Mouse (Mus musculus) liver, embryonic 15.5 days (tissue): ENCODE measurements around the gene C1ql2. TPM values are rescaled to one million over a fixed set of nuclear protein-coding genes. Genes with fewer than 3 reads are reported as not detected.

Experiments
- ATAC-seq: fragments of 200-750 bp; cut with Nextera tagmentation; 2 replicates; pipeline ENCODE4 v1.8.0; 2017; ENCODE audit warnings: moderate number of reproducible peaks, mild to moderate bottlenecking, moderate library complexity; ENCODE audit not compliant: insufficient read depth
- H3K27ac ChIP-seq: fragments of 300-500 bp; sonication (generic); replicated peaks from 2 replicates; pipeline ENCODE4 v1.5.1; 2015; ENCODE audit warnings: mild to moderate bottlenecking, inconsistent platforms
- H3K27me3 ChIP-seq: fragments of 300-500 bp; sonication (generic); 2 replicates; pipeline ENCODE4 v1.6.1; 2015; ENCODE audit warnings: mild to moderate bottlenecking, inconsistent platforms
- H3K36me3 ChIP-seq: fragments of 300-500 bp; sonication (generic); replicated peaks from 2 replicates; pipeline ENCODE4 v1.6.1; 2015; ENCODE audit warnings: moderate library complexity, mild to moderate bottlenecking, inconsistent platforms
- H3K4me1 ChIP-seq: fragments of 300-500 bp; sonication (generic); replicated peaks from 2 replicates; pipeline ENCODE4 v1.6.1; 2015; ENCODE audit warnings: inconsistent platforms
- H3K4me2 ChIP-seq: fragments of 300-500 bp; sonication (generic); 2 replicates; pipeline ENCODE4 v1.6.1; 2015; ENCODE audit warnings: moderate library complexity, mild to moderate bottlenecking, inconsistent platforms
- H3K4me3 ChIP-seq: fragments of 300-500 bp; sonication (generic); replicated peaks from 2 replicates; pipeline ENCODE4 v1.5.1; 2015; ENCODE audit warnings: mild to moderate bottlenecking, inconsistent platforms
- H3K9ac ChIP-seq: fragments of 300-500 bp; sonication (generic); 2 replicates; pipeline ENCODE4 v1.6.1; 2015; ENCODE audit warnings: moderate library complexity, mild to moderate bottlenecking, inconsistent platforms
- H3K9me3 ChIP-seq: fragments of 300-500 bp; sonication (generic); replicated peaks from 2 replicates; pipeline ENCODE4 v1.6.1; 2016; ENCODE audit warnings: inconsistent platforms
- WGBS: fragments of 180-500 bp; shearing (Covaris S2); methylation state at CpG from one replicate; pipeline ENCODE4 v1.1.7; 2015; ENCODE audit warnings: mixed read lengths; ENCODE audit not compliant: insufficient replicate concordance; 5-methylcytosine and 5-hydroxymethylcytosine counted together
- polyA plus RNA-seq: library from polyadenylated mRNA; unstranded; fragments of >200 nt; fragmentation: Nextera tagmentation; extraction: Ambion mirVana; gene quantifications from 2 replicates; pipeline ENCODE4 v1.2.1, GENCODE M21; 2015

The C1ql2 gene
- not detected in 2 replicates for polyA plus RNA-seq

DNA sequence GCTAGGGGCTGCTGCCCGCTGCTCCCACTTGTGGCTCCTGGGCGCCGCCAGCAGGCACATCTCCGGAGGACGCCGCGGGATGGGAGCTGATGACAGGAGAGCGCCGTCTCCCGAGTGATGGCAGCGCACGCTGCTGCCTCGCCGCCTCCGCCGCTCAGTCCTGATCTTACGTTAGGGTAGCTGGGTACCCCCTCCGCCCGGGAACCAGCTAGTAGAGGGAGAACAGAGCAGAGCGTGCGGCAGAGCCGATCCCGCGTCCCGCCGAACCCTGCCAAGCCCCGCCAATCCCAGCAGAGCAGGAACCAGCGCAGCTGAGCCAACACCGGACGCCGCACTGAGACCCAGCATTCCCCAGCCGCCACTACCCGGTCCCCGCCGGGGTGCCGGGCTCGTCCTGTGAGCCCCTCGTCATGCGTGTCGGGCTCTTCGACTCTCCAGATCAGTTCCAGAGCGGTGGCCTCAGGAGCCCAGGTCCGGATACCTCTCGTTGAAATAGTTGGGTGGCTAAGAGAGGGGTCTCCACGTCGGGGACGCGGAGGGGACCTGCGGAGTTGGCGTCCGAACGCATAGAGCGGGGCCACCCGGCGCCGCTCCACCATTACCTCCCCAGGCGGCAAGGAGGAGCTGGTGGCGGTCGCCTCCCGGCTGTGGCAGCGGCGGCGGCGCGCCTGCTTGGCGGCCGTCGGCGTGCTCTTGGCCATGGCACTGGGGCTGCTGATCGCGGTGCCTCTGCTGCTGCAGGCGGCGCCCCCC lies at the start of gene C1ql2:
C1ql2 (plus strand) TSS at position 164 of the 753 bp plus-strand sequence.
- H3K4me2 ChIP-seq: no peak within 1 kb of the TSS
- H3K9me3 ChIP-seq: no peaks in the 10 kb centered on the region
- no peak within 1 kb of the TSS for H3K9ac ChIP-seq
- no peak within 1 kb of the TSS for H3K27ac ChIP-seq
- no peaks in the 10 kb centered on the region for H3K36me3 ChIP-seq
- no peak within 1 kb of the TSS for H3K4me3 ChIP-seq
- no peak for ATAC-seq
- no peaks in the 10 kb centered on the region for H3K4me1 ChIP-seq
- WGBS: 1% methylated on average over 72 of the region's 73 CpGs
- peaks cover 95% of the 10 kb centered on the region for H3K27me3 ChIP-seq

DNA sequence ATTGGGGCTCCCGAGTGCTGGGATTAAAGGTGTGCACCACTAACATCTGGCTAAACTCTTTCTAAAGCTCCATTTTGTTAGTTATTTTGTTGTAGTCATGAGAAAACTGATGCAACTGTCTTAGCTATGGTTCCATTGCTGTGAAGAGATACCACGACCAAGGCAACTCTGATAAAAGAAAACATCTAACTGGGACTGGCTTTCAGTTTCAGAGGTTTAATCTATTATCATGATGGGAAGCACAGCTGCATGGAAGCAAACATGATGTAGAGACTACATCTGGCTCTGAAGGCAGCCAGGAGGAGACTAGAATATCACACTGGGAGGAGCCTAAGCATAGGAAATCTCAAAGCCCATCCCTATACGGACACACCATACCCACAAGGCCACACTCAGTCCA lies 48.7 kb upstream of the C1ql2 start:
- Histone ChIP-seq H3K4me2 (no peak overlapping the region), H3K4me3 (no peak overlapping the region), H3K36me3 (no peaks in the 10 kb centered on the region), H3K4me1 (no peaks in the 10 kb centered on the region), H3K27me3 (peaks cover 19% of the 10 kb centered on the region), H3K9ac (no peak overlapping the region), H3K27ac (no peak overlapping the region), H3K9me3 (no peaks in the 10 kb centered on the region)
- ATAC-seq: no peak
- 61% methylated on average over 3 of the region's 3 CpGs for WGBS

DNA sequence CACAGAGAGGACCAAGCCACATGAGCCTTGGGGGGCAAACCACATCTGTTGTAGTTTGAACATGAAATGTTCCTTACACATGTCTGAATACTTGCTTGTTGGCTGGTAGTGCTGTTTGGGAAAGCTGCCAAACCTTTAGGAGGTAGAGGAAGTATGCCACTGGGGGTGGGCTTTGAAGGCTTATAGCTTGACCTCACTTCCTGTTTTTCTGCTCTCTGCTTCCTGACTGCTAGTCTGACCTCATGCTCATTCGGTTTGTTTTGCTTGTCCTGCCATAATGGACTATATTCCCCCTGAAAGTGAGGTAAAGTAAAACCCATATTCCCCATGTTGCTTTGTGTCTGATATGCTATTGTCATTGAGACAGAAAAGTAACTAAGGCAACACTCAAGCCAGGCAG lies 46.6 kb upstream of the C1ql2 start:
- H3K36me3 ChIP-seq: no peaks in the 10 kb centered on the region
- no peak overlapping the region for H3K27ac ChIP-seq
- H3K9ac ChIP-seq: no peak overlapping the region
- WGBS: 14% methylated on average over 1 of the region's 1 CpGs
- no peak for ATAC-seq
- H3K4me2 ChIP-seq: no peak overlapping the region
- no peaks in the 10 kb centered on the region for H3K4me1 ChIP-seq
- no peak overlapping the region for H3K4me3 ChIP-seq
- H3K9me3 ChIP-seq: no peaks in the 10 kb centered on the region
- H3K27me3 ChIP-seq: peaks cover 3% of the 10 kb centered on the region; the same call in 1 of the 2 replicates

DNA sequence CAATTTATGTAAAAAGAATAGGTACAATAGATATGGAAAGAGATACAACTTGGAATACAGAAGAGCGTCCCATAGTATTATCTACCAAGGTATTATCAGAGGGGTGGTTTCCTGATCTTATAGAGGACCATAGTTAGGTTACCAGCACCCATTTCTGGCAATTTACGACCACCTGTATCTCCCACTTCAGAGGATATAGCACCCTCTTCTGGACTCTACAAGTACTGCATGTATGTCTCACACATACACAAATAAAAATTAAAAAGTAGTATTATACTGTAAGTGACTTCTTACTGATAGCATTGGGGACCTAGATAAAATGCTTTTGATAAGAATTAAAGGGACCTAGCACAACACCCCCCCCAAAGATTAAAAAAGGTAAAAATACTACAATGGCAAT lies 43.4 kb upstream of the C1ql2 start:
- no peak overlapping the region for H3K9ac ChIP-seq
- H3K36me3 ChIP-seq: no peaks in the 10 kb centered on the region
- WGBS: 80% methylated on average over 2 of the region's 2 CpGs
- no peak overlapping the region for H3K4me2 ChIP-seq
- no peaks in the 10 kb centered on the region for H3K4me1 ChIP-seq
- H3K27me3 ChIP-seq: no peaks in the 10 kb centered on the region
- no peaks in the 10 kb centered on the region for H3K9me3 ChIP-seq
- no peak for ATAC-seq
- H3K27ac ChIP-seq: no peak overlapping the region
- no peak overlapping the region for H3K4me3 ChIP-seq

DNA sequence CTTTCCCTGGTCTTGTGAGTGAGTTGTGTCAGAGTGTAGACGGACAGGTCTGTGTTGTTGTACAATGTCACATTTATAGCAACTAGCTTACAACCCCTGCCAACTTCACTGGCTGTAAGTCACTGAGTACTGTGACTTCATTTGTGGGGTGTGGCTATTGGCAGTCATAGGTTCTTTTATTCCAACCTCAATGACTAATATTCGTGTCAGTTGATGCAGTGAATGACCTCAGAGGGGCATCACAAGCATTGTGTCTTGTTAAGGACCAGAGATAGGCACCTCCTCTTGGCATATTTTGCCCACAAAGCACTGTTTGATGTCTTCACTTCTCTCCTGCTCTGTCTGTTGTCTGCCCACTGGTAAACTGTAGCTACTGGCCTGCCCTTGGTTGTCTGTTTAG lies 34.6 kb upstream of the C1ql2 start:
- Histone ChIP-seq H3K4me3 (no peak overlapping the region), H3K9me3 (no peaks in the 10 kb centered on the region), H3K27me3 (no peaks in the 10 kb centered on the region), H3K4me1 (no peaks in the 10 kb centered on the region), H3K4me2 (no peak overlapping the region), H3K36me3 (no peaks in the 10 kb centered on the region), H3K9ac (no peak overlapping the region), H3K27ac (no peak overlapping the region)
- no peak for ATAC-seq
- 48% methylated on average over 2 of the region's 2 CpGs for WGBS

DNA sequence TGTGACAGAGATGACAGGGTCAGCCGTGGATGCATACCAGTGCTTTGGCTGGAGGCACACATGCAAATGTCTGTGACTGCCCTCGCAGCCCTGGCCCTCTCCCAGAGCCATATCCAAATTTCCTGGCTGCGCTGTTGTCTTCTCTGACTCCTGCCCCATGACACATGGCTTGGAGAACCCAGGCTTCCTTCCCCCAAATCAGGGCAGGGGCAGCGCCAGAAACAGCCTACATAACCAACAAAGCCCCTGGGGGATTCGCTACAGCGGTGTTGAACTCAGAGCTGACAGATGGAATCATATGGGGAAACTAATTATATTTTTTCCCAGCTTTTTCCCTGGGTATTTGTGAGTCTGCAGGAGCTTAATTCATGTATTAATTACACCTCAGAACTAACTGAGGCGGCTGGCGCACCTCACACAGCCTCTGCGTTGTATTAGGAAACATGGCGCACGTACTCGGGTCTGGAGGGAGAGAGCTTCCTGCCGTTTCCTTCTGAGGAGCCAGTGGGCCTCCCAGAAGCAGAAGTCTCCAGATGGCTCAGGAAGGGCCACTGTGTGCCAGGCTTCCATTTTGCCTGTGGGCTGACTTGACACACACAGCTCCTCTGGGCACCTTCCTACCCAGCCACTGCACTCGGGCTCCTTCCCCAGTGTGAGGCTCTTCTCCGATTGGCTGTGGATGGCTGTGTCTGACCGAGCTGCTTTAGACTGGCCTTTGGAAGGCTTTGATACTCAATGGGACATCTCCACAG lies 18.9 kb upstream of the C1ql2 start:
- ATAC-seq: no peak
- H3K9ac ChIP-seq: no peak overlapping the region
- H3K36me3 ChIP-seq: no peaks in the 10 kb centered on the region
- 68% methylated on average over 16 of the region's 16 CpGs for WGBS
- no peak overlapping the region for H3K27ac ChIP-seq
- no peaks in the 10 kb centered on the region for H3K4me1 ChIP-seq
- no peak overlapping the region for H3K4me2 ChIP-seq
- H3K27me3 ChIP-seq: no peaks in the 10 kb centered on the region; the same call in 1 of the 2 replicates
- no peak overlapping the region for H3K4me3 ChIP-seq
- no peaks in the 10 kb centered on the region for H3K9me3 ChIP-seq

DNA sequence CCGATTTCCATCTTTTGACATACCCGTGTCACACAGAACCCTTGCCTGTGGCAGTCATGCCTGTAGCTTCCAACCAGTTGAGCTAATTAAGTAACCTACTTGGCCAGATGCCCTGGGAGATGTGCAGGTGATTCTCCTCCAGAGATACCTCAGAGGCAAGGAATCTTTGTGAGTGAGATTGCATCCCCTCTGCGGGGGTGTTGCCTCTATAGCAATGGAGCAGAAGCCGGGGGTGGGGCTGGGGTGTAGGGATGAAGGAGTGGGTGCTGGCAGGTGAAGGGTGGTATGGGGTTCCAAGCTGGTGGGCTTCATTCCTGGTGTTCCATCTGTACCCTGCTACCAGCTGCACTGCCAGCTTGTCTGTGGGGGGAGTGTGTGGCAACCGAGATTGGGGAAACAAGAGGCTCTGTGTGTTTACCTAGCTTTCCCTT lies 17.2 kb upstream of the C1ql2 start:
- no peak overlapping the region for H3K4me3 ChIP-seq
- WGBS: 72% methylated on average over 5 of the region's 5 CpGs
- no peaks in the 10 kb centered on the region for H3K4me1 ChIP-seq
- no peaks in the 10 kb centered on the region; the same call in 1 of the 2 replicates for H3K27me3 ChIP-seq
- H3K4me2 ChIP-seq: no peak overlapping the region
- H3K9ac ChIP-seq: no peak overlapping the region
- no peak overlapping the region for H3K27ac ChIP-seq
- no peak for ATAC-seq
- H3K36me3 ChIP-seq: no peaks in the 10 kb centered on the region
- no peaks in the 10 kb centered on the region for H3K9me3 ChIP-seq

DNA sequence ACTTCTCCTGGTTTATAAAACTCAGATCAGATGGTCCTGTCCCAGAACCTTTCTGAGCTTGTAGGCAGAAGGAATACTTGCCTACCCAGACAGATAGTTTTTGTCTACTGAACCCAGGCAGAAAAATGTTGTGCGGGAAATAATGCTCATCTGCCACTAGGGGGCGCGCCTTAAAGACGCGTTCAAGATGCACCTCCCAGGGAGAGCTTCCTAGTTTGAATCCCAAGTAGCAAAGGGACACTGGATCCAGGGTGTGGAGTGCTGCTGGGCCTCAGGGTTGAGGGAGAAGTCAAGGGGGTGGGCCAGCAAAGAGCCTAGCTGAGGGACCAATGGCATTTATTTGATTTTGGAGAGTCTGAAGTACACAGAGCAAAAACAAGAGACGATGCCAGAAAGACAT lies 12.7 kb upstream of the C1ql2 start:
- Histone ChIP-seq H3K4me1 (no peaks in the 10 kb centered on the region), H3K36me3 (no peaks in the 10 kb centered on the region), H3K27me3 (no peaks in the 10 kb centered on the region), H3K4me3 (no peak overlapping the region), H3K9me3 (no peaks in the 10 kb centered on the region), H3K4me2 (no peak overlapping the region), H3K27ac (no peak overlapping the region), H3K9ac (no peak overlapping the region)
- no peak for ATAC-seq
- WGBS: 16% methylated on average over 6 of the region's 6 CpGs

DNA sequence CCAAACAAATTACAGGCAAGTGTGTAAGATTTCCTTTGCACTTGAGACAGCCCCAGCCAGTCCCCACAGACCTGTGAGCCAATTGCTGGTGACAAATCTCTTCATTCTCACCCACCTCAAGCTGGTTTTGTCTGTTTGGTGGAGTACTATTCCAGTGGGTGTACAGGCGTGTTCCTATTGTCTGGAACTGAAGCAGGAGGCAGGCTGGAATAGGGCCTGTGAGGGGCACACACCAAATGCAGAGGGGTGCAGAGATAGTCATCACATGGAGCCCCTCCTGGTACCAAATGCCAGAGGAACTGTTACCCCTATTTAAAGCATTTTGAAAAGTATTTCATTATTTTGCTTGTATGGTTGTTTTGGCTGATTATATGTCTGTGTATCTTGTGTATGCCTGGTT lies 12.2 kb upstream of the C1ql2 start:
- Histone ChIP-seq H3K27me3 (no peaks in the 10 kb centered on the region), H3K27ac (no peak overlapping the region), H3K36me3 (no peaks in the 10 kb centered on the region), H3K4me3 (no peak overlapping the region), H3K4me1 (no peaks in the 10 kb centered on the region), H3K4me2 (no peak overlapping the region), H3K9ac (no peak overlapping the region), H3K9me3 (no peaks in the 10 kb centered on the region)
- no peak for ATAC-seq
- WGBS: 9% methylated on average over 1 of the region's 1 CpGs

DNA sequence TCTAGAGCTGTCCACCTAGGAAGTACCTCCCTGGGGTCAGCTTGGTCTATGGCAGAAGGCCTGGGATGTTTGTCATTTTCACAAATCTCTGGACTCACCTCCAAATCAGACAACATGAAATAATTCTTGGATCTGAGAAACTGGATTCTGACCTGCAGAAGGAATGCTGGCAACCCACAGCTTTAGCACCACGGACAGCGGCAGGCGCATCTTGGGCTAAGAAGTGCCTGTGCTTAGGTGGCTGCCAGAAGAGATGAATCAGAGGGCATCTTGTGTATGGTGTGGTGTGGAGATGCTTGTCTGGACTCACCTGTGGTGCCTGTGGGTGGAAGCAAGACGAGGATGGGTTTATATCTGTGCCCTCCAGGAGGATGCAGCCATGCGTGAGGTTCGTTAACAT lies 8.5 kb upstream of the C1ql2 start:
- WGBS: 31% methylated on average over 6 of the region's 6 CpGs
- Histone ChIP-seq H3K9ac (no peak overlapping the region), H3K27me3 (peaks cover 9% of the 10 kb centered on the region), H3K9me3 (no peaks in the 10 kb centered on the region), H3K4me2 (no peak overlapping the region), H3K4me1 (no peaks in the 10 kb centered on the region), H3K27ac (no peak overlapping the region), H3K4me3 (no peak overlapping the region), H3K36me3 (no peaks in the 10 kb centered on the region)
- no peak for ATAC-seq

DNA sequence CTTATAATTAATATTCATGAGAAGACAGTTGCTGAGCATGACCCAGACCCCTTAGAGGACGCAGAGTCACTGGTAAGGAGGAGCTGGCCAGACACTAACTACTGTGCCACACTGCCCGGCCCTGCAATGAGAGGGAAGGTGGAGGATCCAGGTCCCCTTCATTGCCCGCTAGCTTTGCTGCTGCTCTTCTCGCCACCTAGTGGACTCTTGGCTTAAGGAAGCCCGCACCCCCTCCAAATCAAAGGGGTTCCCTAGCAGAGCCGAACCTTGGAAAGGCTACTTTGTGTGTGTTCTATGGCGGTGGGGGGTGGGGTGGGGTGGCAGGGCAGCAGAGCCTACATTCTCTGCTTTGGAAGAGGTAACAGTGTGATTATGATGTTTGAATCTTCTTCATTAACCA lies 2.4 kb upstream of the C1ql2 start:
- 23% methylated on average over 7 of the region's 7 CpGs for WGBS
- ATAC-seq: no peak
- peaks cover 69% of the 10 kb centered on the region for H3K27me3 ChIP-seq

More for the DNA sequence above, 2.4 kb upstream of the C1ql2 start:
- Histone ChIP-seq H3K9ac (no peak overlapping the region), H3K4me2 (no peak overlapping the region), H3K36me3 (no peaks in the 10 kb centered on the region), H3K9me3 (no peaks in the 10 kb centered on the region), H3K4me1 (no peaks in the 10 kb centered on the region), H3K27ac (no peak overlapping the region), H3K4me3 (no peak overlapping the region)
